Mouse (Mus musculus): ENCODE results near the gene Il12a. TPM values are rescaled to one million over a fixed set of nuclear protein-coding genes. Genes with fewer than 3 reads are reported as not detected.

The Il12a gene
- polyA plus RNA-seq, 1 experiment from 2014 or later = 0.30 TPM

DNA sequence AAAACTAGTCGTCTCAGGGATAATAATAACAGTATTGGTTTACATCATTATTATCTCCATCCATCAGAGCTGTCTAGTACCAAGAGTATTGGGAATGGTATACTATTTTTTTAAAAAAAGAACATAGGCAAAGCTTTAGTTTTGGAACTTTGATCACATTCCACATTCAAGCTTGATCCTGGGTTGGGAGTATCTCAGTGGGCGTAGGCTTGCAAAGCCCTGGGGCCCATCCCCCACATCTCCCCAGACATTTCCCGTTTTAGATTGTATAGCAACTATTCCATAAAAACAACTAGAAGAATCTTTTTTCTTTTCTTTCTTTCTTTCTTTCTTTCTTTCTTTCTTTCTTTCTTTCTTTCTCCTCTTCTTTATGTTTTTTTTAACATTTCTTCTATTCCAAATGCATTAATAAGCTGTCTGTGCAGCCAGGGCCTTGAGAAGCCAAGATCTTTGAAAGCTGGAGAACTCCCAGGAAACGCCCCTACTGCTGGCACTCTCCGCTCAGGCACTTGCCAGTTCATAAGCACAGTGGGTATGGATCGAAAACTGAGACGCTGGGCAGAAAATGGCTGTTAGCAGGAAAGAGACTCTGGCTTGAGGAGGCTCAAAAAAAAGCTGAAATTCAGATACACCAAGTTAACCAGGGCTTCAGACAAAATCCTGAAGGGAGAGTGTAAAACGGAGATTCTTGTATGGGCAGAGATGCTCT lies 3.4 kb upstream of the Il12a start:
- Histone ChIP-seq H3K9ac (no peak overlapping the region), H3K27me3 (ENCODE audit: insufficient read depth, low read length) (no peaks in the 10 kb centered on the region), H3K4me1 (ENCODE audit: insufficient read depth) (no peaks in the 10 kb centered on the region), H3K9me3 (ENCODE audit: low read depth, low read length) (no peaks in the 10 kb centered on the region), H3K4me3 (ENCODE audit: low read depth, low read length) (no peak overlapping the region), H3K4me2 (no peak overlapping the region), H3K27ac (ENCODE audit: low read depth) (no peak overlapping the region), H3K36me3 (ENCODE audit: insufficient read depth) (no peaks in the 10 kb centered on the region)
- no peak for TF ChIP-seq CTCF (IDR thresholded peaks at IDR 0.05; ENCODE audit: low read depth)
- WGBS = 60% methylated on average over 8 of the region's 8 CpGs
- ATAC-seq (ENCODE audit: insufficient read depth) (no peak), DNase-seq (no peak)

DNA sequence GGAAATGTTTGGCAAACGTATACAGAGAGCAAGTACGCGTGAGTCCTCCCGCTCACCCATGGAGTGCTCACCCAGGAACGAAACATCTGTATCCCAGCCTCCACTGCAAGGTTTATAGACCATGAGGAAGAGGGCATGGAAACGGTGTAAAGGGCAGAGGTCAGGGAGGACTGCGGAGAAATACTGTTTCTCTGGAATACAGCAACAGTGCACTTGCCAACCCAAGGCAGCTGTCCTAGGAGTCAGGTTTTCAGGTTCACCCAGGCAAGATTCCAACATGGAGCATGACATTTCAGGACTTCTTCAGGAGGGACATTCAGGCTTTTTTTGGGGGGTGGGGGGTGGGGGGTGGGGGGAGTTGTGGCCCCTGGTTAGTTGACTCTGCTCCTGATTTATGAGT lies 1.1 kb upstream of the Il12a start:
- Histone ChIP-seq H3K9ac (no peak overlapping the region), H3K36me3 (ENCODE audit: insufficient read depth) (no peaks in the 10 kb centered on the region), H3K9me3 (ENCODE audit: low read depth, low read length) (no peaks in the 10 kb centered on the region), H3K4me1 (ENCODE audit: insufficient read depth) (no peaks in the 10 kb centered on the region), H3K4me2 (no peak overlapping the region), H3K27me3 (ENCODE audit: insufficient read depth, low read length) (no peaks in the 10 kb centered on the region), H3K4me3 (ENCODE audit: low read depth, low read length) (no peak overlapping the region), H3K27ac (ENCODE audit: low read depth) (no peak overlapping the region)
- TF ChIP-seq CTCF (IDR thresholded peaks at IDR 0.05; ENCODE audit: low read depth) = no peak
- no peak for DNase-seq
- ATAC-seq (ENCODE audit: insufficient read depth) = no peak
- WGBS = 74% methylated on average over 7 of the region's 7 CpGs

DNA sequence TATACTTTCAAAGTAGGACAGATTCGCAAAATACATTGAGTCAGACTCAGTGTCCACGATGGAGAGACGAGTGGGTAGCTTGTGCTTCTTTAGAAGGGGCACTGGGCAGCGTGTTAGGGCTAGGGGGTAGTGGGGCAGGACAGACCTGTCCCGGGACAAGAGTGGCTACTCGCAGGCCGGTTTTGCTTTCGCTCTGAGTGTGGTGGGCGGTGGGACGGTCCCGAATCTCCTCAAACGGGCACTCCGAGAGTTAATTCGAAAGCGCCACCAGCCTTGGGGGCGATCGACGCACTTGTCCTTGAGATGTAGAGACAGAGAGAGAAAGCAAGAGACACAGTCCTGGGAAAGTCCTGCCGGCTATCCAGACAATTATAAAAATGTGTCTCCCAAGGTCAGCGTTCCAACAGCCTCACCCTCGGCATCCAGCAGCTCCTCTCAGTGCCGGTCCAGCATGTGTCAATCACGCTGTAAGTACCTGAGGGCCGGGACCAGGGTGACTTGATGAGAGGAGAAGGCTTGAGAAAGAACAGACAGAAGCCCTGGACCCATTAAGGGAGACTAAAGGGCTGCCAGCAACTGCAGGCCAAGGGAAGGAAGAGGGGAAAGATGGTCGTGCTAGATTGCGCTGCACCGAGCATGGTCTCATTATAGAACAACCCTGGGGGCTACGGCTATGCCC lies 795 bp downstream of the Il12a start:
- no peak for ATAC-seq (ENCODE audit: insufficient read depth)
- DNase-seq = no peak
- no peaks in the 10 kb centered on the region for H3K27me3 ChIP-seq (ENCODE audit: insufficient read depth, low read length)
- H3K4me1 ChIP-seq (ENCODE audit: insufficient read depth) = no peaks in the 10 kb centered on the region
- H3K9ac ChIP-seq = no peak overlapping the region
- H3K4me3 ChIP-seq (ENCODE audit: low read depth, low read length) = no peak overlapping the region
- H3K27ac ChIP-seq (ENCODE audit: low read depth) = no peak overlapping the region
- H3K9me3 ChIP-seq (ENCODE audit: low read depth, low read length) = no peaks in the 10 kb centered on the region
- WGBS = 80% methylated on average over 28 of the region's 28 CpGs
- no peak for TF ChIP-seq CTCF (IDR thresholded peaks at IDR 0.05; ENCODE audit: low read depth)
- no peaks in the 10 kb centered on the region for H3K36me3 ChIP-seq (ENCODE audit: insufficient read depth)
- no peak overlapping the region for H3K4me2 ChIP-seq

DNA sequence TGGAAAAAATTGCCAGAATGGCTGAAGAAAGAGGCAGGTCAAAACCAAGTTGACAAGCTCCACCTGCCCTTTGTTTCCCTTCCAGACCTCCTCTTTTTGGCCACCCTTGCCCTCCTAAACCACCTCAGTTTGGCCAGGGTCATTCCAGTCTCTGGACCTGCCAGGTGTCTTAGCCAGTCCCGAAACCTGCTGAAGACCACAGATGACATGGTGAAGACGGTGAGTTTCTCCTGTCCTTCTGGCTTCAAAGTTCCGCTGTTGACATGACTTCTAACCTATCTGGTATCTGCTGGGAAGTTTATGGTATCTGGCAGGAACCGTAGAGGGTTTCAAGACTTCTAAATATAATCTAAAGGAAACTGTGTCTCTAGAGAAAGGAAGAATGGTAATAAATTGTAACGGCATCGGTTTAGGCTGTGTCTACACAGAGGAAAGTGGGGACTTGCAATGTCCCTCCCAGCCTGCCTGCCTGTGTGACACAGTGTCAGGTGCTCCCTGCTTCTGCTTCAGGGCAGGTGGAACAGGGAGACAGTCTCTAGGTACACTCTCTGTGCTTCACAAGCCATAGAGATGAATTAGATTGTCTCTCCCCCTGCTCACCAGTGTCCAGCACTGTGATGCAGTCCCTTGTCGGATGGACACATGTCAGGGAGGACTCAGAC lies 1.6 kb downstream of the Il12a start:
- Histone ChIP-seq H3K27me3 (ENCODE audit: insufficient read depth, low read length) (no peaks in the 10 kb centered on the region), H3K4me3 (ENCODE audit: low read depth, low read length) (no peak overlapping the region), H3K9me3 (ENCODE audit: low read depth, low read length) (no peaks in the 10 kb centered on the region), H3K9ac (no peak overlapping the region), H3K4me1 (ENCODE audit: insufficient read depth) (no peaks in the 10 kb centered on the region), H3K27ac (ENCODE audit: low read depth) (no peak overlapping the region), H3K36me3 (ENCODE audit: insufficient read depth) (no peaks in the 10 kb centered on the region), H3K4me2 (0 out of 2 replicates have a peak overlapping the region, but pooled peaks have one; percentile 7)
- ATAC-seq (ENCODE audit: insufficient read depth) (no peak; the same call in 1 of the 2 replicates), DNase-seq (no peak)
- no peak for TF ChIP-seq CTCF (IDR thresholded peaks at IDR 0.05; ENCODE audit: low read depth)
- WGBS = 62% methylated on average over 7 of the region's 7 CpGs

DNA sequence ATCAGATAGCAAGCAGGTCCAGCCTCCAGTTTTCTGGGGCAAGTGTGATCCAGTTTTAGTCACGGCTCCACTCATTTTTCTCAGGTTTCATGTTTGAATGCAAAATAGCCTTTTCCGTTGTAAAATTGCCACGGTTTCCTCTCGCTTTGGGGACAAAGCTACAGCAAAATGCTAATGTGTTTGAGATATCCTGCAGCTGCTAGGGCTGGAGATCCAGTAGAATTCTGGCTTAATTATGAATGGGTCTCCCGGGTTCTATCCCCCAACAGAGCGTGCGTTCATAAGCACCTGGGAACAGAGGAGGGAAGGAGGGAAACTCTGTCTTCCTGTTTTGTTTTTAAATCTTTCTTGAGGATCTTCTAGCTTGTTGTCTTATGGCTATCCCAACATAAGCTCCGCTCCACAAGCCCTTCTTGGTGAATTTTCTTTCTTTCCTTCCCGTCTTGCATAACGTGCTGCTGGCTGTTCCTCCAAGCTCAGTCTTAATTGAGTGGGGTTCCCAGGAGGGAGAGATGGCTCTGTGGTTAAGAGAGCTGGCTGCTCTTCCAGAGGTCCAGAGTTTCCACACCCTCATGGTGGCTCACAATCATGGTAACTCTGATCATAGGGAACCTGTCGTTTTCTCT lies 2.3 kb downstream of the Il12a start:
- Histone ChIP-seq H3K4me2 (0 out of 2 replicates have a peak overlapping the region, but pooled peaks have one; percentile 0), H3K9me3 (ENCODE audit: low read depth, low read length) (no peaks in the 10 kb centered on the region), H3K9ac (no peak overlapping the region), H3K27me3 (ENCODE audit: insufficient read depth, low read length) (no peaks in the 10 kb centered on the region), H3K36me3 (ENCODE audit: insufficient read depth) (no peaks in the 10 kb centered on the region), H3K27ac (ENCODE audit: low read depth) (peak overlapping the region; percentile 33; the same call in 1 of the 2 replicates), H3K4me1 (ENCODE audit: insufficient read depth) (no peaks in the 10 kb centered on the region), H3K4me3 (ENCODE audit: low read depth, low read length) (no peak overlapping the region)
- ATAC-seq (ENCODE audit: insufficient read depth) (peak; percentile 32; the same call in 1 of the 2 replicates), DNase-seq (peak; percentile 86)
- 35% methylated on average over 11 of the region's 11 CpGs for WGBS
- no peak for TF ChIP-seq CTCF (IDR thresholded peaks at IDR 0.05; ENCODE audit: low read depth)

DNA sequence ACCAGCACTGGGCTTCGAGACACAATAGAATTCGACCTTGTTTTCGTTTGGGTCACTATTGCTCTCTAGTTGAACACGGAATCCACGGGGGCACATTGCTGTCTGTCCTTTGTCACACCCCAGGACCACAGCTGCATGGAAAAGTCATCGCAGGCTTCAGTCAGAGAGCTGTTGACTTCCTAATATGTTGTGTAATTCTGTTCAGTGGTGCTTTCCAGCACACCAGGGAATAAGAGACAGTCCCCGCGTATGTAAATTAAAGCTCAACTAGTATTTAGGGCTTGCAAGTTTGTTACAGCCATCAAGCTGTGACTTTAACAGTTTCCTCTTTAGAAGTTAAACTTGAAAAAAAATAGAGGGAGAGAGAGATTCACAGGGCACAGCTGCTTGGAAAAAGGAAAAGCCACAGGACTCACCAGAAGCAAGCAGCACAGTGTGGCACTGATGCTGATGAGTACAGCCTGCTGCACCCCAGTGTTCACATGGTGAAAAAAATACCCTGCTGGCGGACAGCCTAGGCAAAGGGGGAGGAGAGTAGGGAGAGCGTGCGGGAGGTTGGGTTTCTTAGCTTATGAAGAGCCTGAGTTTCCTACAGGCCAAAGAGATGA lies 3.1 kb downstream of the Il12a start:
- H3K4me1 ChIP-seq (ENCODE audit: insufficient read depth) = no peaks in the 10 kb centered on the region
- WGBS = 42% methylated on average over 11 of the region's 11 CpGs
- no peak overlapping the region for H3K4me2 ChIP-seq
- no peaks in the 10 kb centered on the region for H3K9me3 ChIP-seq (ENCODE audit: low read depth, low read length)
- DNase-seq (peak; percentile 78), ATAC-seq (ENCODE audit: insufficient read depth) (peak; percentile 92)
- H3K36me3 ChIP-seq (ENCODE audit: insufficient read depth) = no peaks in the 10 kb centered on the region
- H3K9ac ChIP-seq = no peak overlapping the region
- no peaks in the 10 kb centered on the region for H3K27me3 ChIP-seq (ENCODE audit: insufficient read depth, low read length)
- TF ChIP-seq CTCF (IDR thresholded peaks at IDR 0.05; ENCODE audit: low read depth) = peak; percentile 18
- no peak overlapping the region for H3K27ac ChIP-seq (ENCODE audit: low read depth)
- no peak overlapping the region for H3K4me3 ChIP-seq (ENCODE audit: low read depth, low read length)

All from lung, embryonic 14.5 days (tissue).